ENCODE assay signal across 26 mouse cellular contexts in the genomic region with DNA sequence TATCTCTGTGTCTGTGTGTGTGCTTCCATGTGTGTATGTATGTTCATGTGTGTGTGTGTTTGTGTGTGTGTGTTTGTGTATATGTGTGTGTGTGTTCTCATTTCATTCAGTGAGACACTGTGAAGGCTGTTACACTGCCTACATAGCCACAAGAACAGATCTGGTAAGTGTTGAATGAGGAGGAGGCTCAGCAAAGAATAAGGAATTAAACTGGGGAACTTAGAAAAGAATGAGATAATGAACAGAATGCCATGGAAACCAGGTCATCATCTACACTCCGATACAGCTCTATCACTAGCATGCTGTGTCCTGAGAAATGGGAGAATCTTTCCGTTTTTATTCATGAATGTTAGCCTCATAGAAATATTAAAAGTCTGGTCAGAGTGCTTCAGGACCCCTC.
"Had no signal": no experiment of that assay in that cellular context is flagged by ENCODE, and none has a peak within 500 bp of the region (broad histone marks: within the 10 kb centered on the region; RNA-seq: fewer than 3 reads in every experiment).

No protein-coding gene starts in this region.

- DNase-seq: gastrocnemius, adult 2 months; gastrocnemius, postnatal 10 days; gastrocnemius, postnatal 25 days; heart, adult 11 months; heart, adult 2 months; heart, postnatal 14 days; heart, postnatal 36 days; kidney, adult 11 months; kidney, adult 2 months; kidney, adult 9 months; kidney, postnatal 14 days; kidney, postnatal 36 days; layer of hippocampus, adult 9-11 months; layer of hippocampus, postnatal 36 days; left cerebral cortex, postnatal 4 days had no signal

- ATAC-seq: hindbrain, postnatal 0 days; intestine, embryonic 16.5 days; liver, embryonic 12.5 days had no signal

- H3K27ac ChIP-seq: gastrocnemius, adult 2 months; heart, adult 2 months; heart, embryonic 13.5 days; heart, embryonic 15.5 days; hindbrain, embryonic 13.5 days; hindbrain, embryonic 15.5 days; hindbrain, postnatal 0 days; kidney, embryonic 15.5 days; kidney, postnatal 0 days; limb, embryonic 13.5 days; limb, embryonic 15.5 days; liver, embryonic 12.5 days had no signal

- H3K4me3 ChIP-seq: gastrocnemius, adult 2 months; heart, adult 2 months; heart, embryonic 13.5 days; heart, embryonic 15.5 days; hindbrain, embryonic 13.5 days; hindbrain, embryonic 15.5 days; kidney, embryonic 15.5 days; limb, embryonic 13.5 days; limb, embryonic 15.5 days; liver, embryonic 12.5 days had no signal
